Mouse (Mus musculus) hematopoietic stem cell, adult 5-6 weeks (primary cell): ENCODE measurements around the gene Pcbp4. TPM values are rescaled to one million over a fixed set of nuclear protein-coding genes. Genes with fewer than 3 reads are reported as not detected.

ENCODE experiments used
- ATAC-seq, 2 experiments: fragments of 125-278 bp in 1 of 2; replicated peaks in 1 of 2; 2 replicates each; pipeline ENCODE4 v1.8.0; 2016 to 2017; ENCODE audit warnings: inconsistent platforms in 2 of 2, mild to moderate bottlenecking in 2 of 2, moderate number of reproducible peaks in 2 of 2, low read depth in 1 of 2, moderate TSS enrichment in 1 of 2; ENCODE audit not compliant: low FRiP score in 2 of 2, poor library complexity in 2 of 2, severe bottlenecking in 2 of 2, insufficient read depth in 1 of 2, low TSS enrichment in 1 of 2
- total RNA-seq: library from RNA; stranded (forward); fragments of 172-1452, 232-1000 nt; gene quantifications from 2 replicates; pipeline ENCODE4 v1.2.3, GENCODE M21; 2017

Pcbp4 gene
- total RNA-seq, result 2.1 and 3.3 TPM in 2 replicates

GRCm38 (mm10) chr9:106453271-106454070 lies at the start of gene Pcbp4:
Pcbp4 (plus strand) TSS chr9:106453291.
- ATAC-seq, result peak; percentile 21 to 29; a peak in 3 of 4 replicates

DNA sequence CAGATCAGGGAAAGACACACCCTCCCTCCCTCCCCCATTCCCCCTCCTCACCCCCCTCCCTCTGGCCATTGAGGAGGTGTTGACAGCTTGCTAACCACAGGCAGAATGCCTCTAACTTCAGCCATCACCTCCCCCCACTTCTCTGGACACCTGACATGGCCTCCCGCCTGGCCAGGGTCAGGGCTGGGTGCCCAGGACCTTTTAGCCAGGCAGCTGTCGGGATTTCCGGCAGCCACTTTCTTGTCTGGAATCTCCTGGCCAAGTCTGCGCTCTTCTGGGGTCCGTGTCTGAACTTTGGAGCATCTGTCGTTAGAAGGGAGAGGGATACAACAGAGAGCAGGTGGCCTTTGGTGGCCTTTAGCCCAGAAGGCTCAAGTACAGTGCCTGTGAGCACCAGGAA lies 47.8 kb upstream of the Pcbp4 start:
- no peak; a peak in 1 of 4 replicates for ATAC-seq

- ATAC-seq, result no peak
These were observed 46.5 kb upstream of the Pcbp4 start for GRCm38 (mm10) chr9:106406443-106407078.

GRCm38 (mm10) chr9:106409096-106409495 lies 44.0 kb upstream of the Pcbp4 start:
- no peak for ATAC-seq

DNA sequence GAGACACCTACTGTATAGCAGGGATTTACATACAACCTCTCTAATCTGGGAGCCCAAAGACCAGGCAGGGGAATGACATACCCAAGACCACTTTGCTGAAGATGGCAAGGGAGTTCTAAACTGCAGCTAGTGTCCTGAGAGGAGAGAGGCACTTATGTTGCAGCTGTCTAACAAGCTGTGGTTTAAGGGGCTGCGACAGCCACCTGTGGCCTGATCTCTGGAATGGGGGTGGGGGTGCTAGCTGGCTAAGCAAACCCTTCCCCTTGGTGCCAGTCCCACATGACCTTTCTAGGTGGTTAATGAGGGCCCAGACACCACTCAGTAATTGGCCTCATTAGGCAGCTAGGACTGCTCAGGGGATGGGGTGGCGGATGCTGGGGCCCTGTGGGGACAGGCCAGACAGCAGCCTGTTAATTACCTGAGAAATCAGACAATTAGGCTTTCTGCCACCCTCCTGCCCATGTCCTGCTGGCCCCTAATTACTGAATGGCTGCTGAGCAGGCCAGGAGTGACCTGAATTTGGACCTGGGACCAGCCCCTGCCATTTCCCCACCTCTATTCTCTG lies 42.9 kb upstream of the Pcbp4 start:
- ATAC-seq, result no peak

DNA sequence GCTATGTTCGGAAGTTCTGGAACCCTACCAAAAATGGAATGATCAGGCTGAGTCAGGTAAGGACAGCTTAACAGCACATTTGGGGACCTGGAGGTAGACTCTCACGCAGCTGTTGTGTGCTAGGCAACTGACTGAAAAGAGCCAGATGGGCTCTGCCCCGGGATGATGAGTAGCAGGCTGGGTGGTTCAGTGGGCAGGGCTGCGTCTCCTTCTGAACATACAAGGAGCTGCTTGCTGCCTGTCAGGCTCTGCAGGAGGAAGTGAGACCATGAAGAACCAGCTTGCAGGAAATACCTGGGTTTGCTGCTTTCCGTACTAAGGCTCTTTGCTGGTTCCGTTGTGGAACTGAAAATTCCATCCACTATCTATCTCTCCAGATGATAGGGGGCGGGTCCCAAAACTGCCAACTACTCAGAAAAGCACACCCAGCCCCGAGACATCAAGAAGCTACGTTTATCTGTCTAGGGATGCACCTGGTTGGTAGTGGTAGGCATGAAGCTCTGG lies 41.9 kb upstream of the Pcbp4 start:
- peak; percentile 70 to 76 for ATAC-seq

GRCm38 (mm10) chr9:106411729-106412128 lies 41.4 kb upstream of the Pcbp4 start:
- 0 out of 4 replicates have a peak, but pooled peaks of 1 of the 2 experiments have one; percentile 2 for ATAC-seq

DNA sequence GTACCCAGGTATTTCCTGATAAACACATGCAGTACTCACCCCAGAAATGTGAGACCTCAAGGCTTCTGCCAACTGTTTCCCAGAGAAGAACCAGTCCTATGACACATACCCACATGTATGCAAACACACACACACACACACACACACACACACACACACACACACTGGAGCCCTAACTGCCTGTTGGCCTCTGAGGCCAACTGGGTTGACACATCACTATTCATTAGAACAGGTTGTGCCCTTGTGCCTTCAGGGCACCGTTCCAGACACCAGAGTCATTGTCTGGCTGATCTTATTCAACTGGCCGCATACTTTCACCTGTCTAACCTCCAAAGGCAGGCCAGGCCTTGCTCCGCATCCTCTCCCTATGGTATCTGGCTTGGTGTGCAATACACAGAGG lies 40.9 kb upstream of the Pcbp4 start:
- no peak for ATAC-seq

DNA sequence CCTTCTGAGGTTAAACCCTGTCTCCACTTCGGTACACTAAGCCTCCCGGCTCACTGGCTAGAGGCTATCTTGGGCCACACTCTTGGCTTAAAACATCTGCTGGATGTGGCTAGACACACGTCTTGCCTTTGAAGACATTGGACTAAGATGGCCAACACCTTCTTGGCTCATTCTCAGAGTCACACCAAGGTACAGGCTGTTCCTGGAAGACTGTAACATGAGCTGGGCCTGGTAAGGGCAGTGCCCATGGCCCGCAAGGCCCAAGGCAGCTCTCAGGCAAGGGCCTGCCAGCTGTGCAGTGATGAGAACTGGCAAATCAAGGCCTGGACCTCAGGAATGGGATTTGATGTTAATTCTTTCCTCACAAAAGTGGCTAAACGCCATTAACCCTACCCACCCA lies 39.5 kb upstream of the Pcbp4 start:
- ATAC-seq, result no peak

GRCm38 (mm10) chr9:106416826-106417225 lies 36.3 kb upstream of the Pcbp4 start:
- no peak for ATAC-seq

GRCm38 (mm10) chr9:106417841-106418625 lies 35.1 kb upstream of the Pcbp4 start:
- ATAC-seq, result peak; percentile 38 to 46

GRCm38 (mm10) chr9:106420608-106421007 lies 32.5 kb upstream of the Pcbp4 start:
- peak; percentile 26 to 29; a peak in 1 of 4 replicates for ATAC-seq

GRCm38 (mm10) chr9:106421033-106421864 lies 31.8 kb upstream of the Pcbp4 start:
- 0 out of 4 replicates have a peak, but pooled peaks of 1 of the 2 experiments have one; percentile 16 for ATAC-seq

DNA sequence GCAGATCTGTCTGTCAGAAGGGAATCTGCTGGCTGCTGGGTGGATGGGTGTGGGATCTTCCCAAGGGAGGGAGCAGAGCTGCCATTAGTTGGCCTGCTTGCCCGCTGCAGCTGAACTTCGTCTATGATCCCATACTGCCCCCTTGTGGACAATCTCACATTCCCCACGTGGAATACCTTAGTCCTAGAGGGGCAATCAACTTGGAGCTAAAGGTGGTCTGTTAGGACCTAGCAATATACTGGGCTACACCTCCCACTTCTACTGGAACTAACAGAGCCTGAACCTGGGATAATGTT lies 31.3 kb upstream of the Pcbp4 start:
- peak; percentile 58 to 83 for ATAC-seq

DNA sequence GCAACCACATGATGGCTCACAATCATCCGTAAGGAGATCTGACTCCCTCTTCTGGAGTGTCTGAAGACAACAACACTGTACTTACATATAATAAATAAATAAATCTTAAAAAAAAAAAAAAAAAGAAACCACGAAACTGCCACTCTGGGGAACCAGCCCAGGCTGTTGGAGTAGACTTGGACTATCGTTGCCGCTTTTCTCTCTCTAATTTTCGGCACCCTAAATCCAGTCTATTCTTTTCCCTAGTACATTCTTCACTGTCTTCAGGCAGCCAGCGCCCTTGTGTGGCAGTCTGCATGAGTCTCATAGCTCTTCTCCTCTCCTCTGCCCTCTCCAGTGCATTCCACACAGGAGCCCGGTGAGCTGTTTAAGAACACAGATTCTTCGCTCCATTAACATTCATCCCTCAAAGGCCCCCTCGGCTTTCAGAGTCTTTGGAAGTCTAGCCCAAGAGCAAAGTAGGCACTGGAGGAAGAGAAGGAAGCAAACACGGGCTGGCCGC lies 24.3 kb upstream of the Pcbp4 start:
- ATAC-seq, result peak; percentile 3 to 18; a peak in 2 of 4 replicates

DNA sequence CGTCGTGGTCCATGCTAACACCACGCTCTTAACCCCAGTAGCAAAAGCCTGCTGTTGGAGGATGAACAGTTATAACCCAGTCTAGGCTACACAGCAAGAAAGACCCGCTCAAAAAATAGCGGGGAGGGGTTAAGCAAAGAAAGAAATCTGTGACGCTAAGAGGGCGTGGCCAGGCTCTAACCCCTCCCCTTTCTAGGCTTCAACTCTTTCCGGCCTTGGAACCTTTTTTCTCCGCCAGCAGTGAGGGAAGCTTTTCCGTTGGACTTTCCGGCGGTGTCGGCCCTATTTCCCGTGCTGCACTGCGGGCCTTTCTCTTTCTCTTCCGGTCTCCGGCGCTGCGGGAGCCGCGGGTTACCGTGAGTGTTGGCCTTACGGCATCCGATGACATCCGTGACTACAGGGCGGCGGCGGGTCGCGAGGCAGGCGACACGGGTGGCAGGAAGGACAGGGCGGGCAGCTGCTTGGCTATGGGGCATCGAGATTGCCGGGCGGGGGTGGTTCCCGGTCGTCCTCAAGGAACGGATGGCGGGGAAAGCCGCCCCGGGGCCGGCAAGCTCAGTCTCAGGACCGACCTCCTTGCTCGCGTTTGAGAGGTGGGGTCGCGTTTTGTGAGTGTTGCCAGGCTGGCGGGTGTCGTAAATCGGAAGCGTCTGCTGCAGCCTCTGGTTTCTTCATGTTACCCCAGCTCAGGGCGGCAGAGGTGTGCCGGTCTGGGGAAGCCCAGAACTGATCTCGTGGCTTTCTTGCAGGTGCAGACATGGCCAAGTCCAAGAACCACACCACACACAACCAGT lies 23.7 kb upstream of the Pcbp4 start, which contains the start of gene Rpl29:
Gene Rpl29, plus strand, starts transcription at position 234 of the 794 bp plus-strand sequence.
- peak; percentile 93 to 95 for ATAC-seq
